Mouse (Mus musculus) lung, adult 2 months (tissue): Measurements from ENCODE around the gene Mettl16.

Experiments used
- CTCF ChIP-seq: fragments of 200-500 bp; IDR thresholded peaks from 2 replicates; pipeline ENCODE4 v1.5.1; 2011; ENCODE audit warnings: mild to moderate bottlenecking, low read length, control low read depth; ENCODE audit not compliant: insufficient read depth
- POLR2A ChIP-seq: fragments of 200-500 bp; IDR thresholded peaks from 2 replicates; pipeline ENCODE4 v1.6.1; 2011; ENCODE audit warnings: low read depth, mild to moderate bottlenecking, control low read depth, low read length, borderline replicate concordance; ENCODE audit errors: extremely low read depth

- TF ChIP-seq CTCF: no peak
- TF ChIP-seq POLR2A: no peak
Observed at GRCm38 (mm10) chr11:74876801-74877200, 106.2 kb downstream of the Mettl16 start.
